ENCODE assay signal across 7 mouse cellular contexts in genomic region chr4:59850181-59850580, GRCm38 (mm10). TPM values are rescaled to one million over a fixed set of nuclear protein-coding genes. Genes with fewer than 3 reads are reported as not detected.
DNase-seq lines count a peak whose midpoint lies in the region; ATAC-seq lines count a peak whose summit lies in the region.

No protein-coding gene starts in this region.

- DNase-seq in WW6 (ENCODE audit: low read depth, low spot score), result peak; percentile 43
- DNase-seq in cerebellum, adult 18-20 months, result peak; percentile 76 to 88
- DNase-seq in frontal cortex, postnatal 25 days (ENCODE audit: low spot score in 2 of 2), result peak; percentile 53 to 54
- peak; percentile 49 to 74 for DNase-seq in left cerebral cortex, postnatal 36 days (ENCODE audit: low spot score in 2 of 2)
- peak; percentile 75 for DNase-seq in midbrain, embryonic 14.5 days
- peak; percentile 61 for DNase-seq in spleen, adult 12 weeks (ENCODE audit: low spot score)

- H3K9me3 ChIP-seq in midbrain, embryonic 14.5 days (ENCODE audit: control insufficient read depth, low read length), result no peaks in the 10 kb centered on the region

- no peak overlapping the region for H3K4me2 ChIP-seq in midbrain, embryonic 14.5 days (ENCODE audit: low read length)

- intact Hi-C loops in left cerebral cortex, postnatal 36 days (cut with DNase I), result loop anchor here (2.0 to 5.0 kb wide), 2 partner anchors 43 to 63 kb away; partner anchors contain the start of gene Snx30

- no peak overlapping the region for H3K27ac ChIP-seq in midbrain, embryonic 14.5 days (replicated peaks; ENCODE audit: low read depth, low read length)

- no peaks in the 10 kb centered on the region for H3K36me3 ChIP-seq in midbrain, embryonic 14.5 days (ENCODE audit: control insufficient read depth, insufficient read depth, low read length)

- H3K27me3 ChIP-seq in midbrain, embryonic 14.5 days (ENCODE audit: control insufficient read depth, insufficient read depth, low read length), result no peaks in the 10 kb centered on the region

- no peak overlapping the region for H3K9ac ChIP-seq in midbrain, embryonic 14.5 days (replicated peaks; ENCODE audit: low read length)

- peak; percentile 86 for ATAC-seq in inflammation-experienced regulatory T-cells, adult 6 months
- ATAC-seq in midbrain, embryonic 14.5 days (ENCODE audit: low FRiP score, low TSS enrichment), result no peak

- no peak overlapping the region for H3K4me3 ChIP-seq in midbrain, embryonic 14.5 days (replicated peaks; ENCODE audit: low read depth, low read length)

- H3K4me1 ChIP-seq in midbrain, embryonic 14.5 days (ENCODE audit: control insufficient read depth, insufficient read depth, low read length), result no peaks in the 10 kb centered on the region

- 78% methylated on average over 2 of the region's 2 CpGs for WGBS in midbrain, embryonic 14.5 days

RNA-seq across cellular contexts. Expression of gene Snx30, which starts 44.5 kb away (rescaled TPM):
- 1 to 10 TPM; 2.6 to 3.6 (median 2.8) TPM for polyA plus RNA-seq in inflammation-experienced regulatory T-cells, adult 6 months (2017; shearing (Covaris generic))
- 10 to 100 TPM; 31.8 to 33.8 TPM for total RNA-seq in left cerebral cortex, postnatal 36 days (2021)
- 22.7 and 23.4 TPM in 2 replicates for polyA plus RNA-seq in midbrain, embryonic 14.5 days (2014; fragmentation: Nextera tagmentation; extraction: Ambion mirVana)

RNA-seq across cellular contexts. Expression of gene Inip, which starts 48.8 kb away (rescaled TPM):
- 10 to 100 TPM; 48.4 to 49.9 (median 49.5) TPM for polyA plus RNA-seq in inflammation-experienced regulatory T-cells, adult 6 months (2017; shearing (Covaris generic))
- total RNA-seq in left cerebral cortex, postnatal 36 days (2021), result 10 to 100 TPM; 21.3 to 23.5 TPM
- polyA plus RNA-seq in midbrain, embryonic 14.5 days (2014; fragmentation: Nextera tagmentation; extraction: Ambion mirVana), result 55.7 and 64.6 TPM in 2 replicates
